In genomic region chr16:18677746-18678679, GRCm38 (mm10) we compare ENCODE assay signal across 9 mouse cellular contexts. TPM values are rescaled to one million over a fixed set of nuclear protein-coding genes. Genes with fewer than 3 reads are reported as not detected.
DNase-seq lines count a peak whose midpoint lies in the region; ATAC-seq lines count a peak whose summit lies in the region.
"Had no signal": no experiment of that assay in that cellular context is flagged by ENCODE, and none has a peak within 500 bp of the region (broad histone marks: within the 10 kb centered on the region; RNA-seq: fewer than 3 reads in every experiment).

No protein-coding gene starts in this region.

- no peaks in the 10 kb centered on the region for H3K4me1 ChIP-seq in heart, embryonic 12.5 days (replicated peaks)
- no peaks in the 10 kb centered on the region for H3K4me1 ChIP-seq in intestine, embryonic 15.5 days (replicated peaks)
- H3K4me1 ChIP-seq: embryonic facial prominence, embryonic 12.5 days had no signal

- 31% methylated on average over 17 of the region's 17 CpGs for WGBS in heart, embryonic 12.5 days
- 37% methylated on average over 17 of the region's 17 CpGs for WGBS in intestine, embryonic 15.5 days

- peaks cover 11% of the 10 kb centered on the region for H3K27me3 ChIP-seq in heart, embryonic 12.5 days (replicated peaks)
- H3K27me3 ChIP-seq in intestine, embryonic 15.5 days (replicated peaks): no peaks in the 10 kb centered on the region
- H3K27me3 ChIP-seq: embryonic facial prominence, embryonic 12.5 days had no signal

- H3K36me3 ChIP-seq in heart, embryonic 12.5 days: no peaks in the 10 kb centered on the region
- H3K36me3 ChIP-seq in intestine, embryonic 15.5 days: no peaks in the 10 kb centered on the region
- H3K36me3 ChIP-seq: embryonic facial prominence, embryonic 12.5 days had no signal

- no peak for ATAC-seq in heart, embryonic 12.5 days (ENCODE audit: insufficient number of reproducible peaks, low FRiP score)
- ATAC-seq in intestine, embryonic 15.5 days: peak; percentile 76
- ATAC-seq in neutrophil, adult 5-6 weeks (ENCODE audit: extremely low read depth, insufficient number of reproducible peaks, low FRiP score, poor library complexity, severe bottlenecking): peak; percentile 56; the same call in 1 of the 2 replicates

- peak; percentile 21 to 35 for DNase-seq in heart, adult 9 months (ENCODE audit: low spot score in 2 of 2)
- peak; percentile 91 for DNase-seq in adrenal gland, postnatal 10 days
- peak; percentile 61 for DNase-seq in embryo, embryonic 9.5 days (ENCODE audit: extremely low spot score)
- peak; percentile 36 to 50 for DNase-seq in left cerebral cortex, postnatal 25 days (ENCODE audit: low spot score in 2 of 2)
- DNase-seq in thymus, adult 18-20 months: peak; percentile 19 to 24

- no peak overlapping the region for H3K27ac ChIP-seq in heart, embryonic 12.5 days (ENCODE audit: poor library complexity, severe bottlenecking)
- no peak overlapping the region for H3K27ac ChIP-seq in intestine, embryonic 15.5 days
- H3K27ac ChIP-seq: embryonic facial prominence, embryonic 12.5 days had no signal

- no peak overlapping the region for H3K4me3 ChIP-seq in heart, embryonic 12.5 days
- H3K4me3 ChIP-seq in intestine, embryonic 15.5 days (replicated peaks): no peak overlapping the region
- H3K4me3 ChIP-seq: embryonic facial prominence, embryonic 12.5 days had no signal

- H3K9me3 ChIP-seq in heart, embryonic 12.5 days (replicated peaks): no peaks in the 10 kb centered on the region
- H3K9me3 ChIP-seq in intestine, embryonic 15.5 days: no peaks in the 10 kb centered on the region
- H3K9me3 ChIP-seq: embryonic facial prominence, embryonic 12.5 days had no signal

- no peak overlapping the region for H3K9ac ChIP-seq in heart, embryonic 12.5 days
- H3K9ac ChIP-seq in intestine, embryonic 15.5 days: no peak overlapping the region
- H3K9ac ChIP-seq: embryonic facial prominence, embryonic 12.5 days had no signal

- intact Hi-C loops in left cerebral cortex, postnatal 25 days (cut with DNase I): loop anchor here (1.0 kb wide), 1 partner anchor 52 kb away; the partner anchor contains the start of gene Gm49601

- H3K4me2 ChIP-seq in heart, embryonic 12.5 days: no peak overlapping the region
- H3K4me2 ChIP-seq in intestine, embryonic 15.5 days (replicated peaks): no peak overlapping the region
- H3K4me2 ChIP-seq: embryonic facial prominence, embryonic 12.5 days had no signal

RNA-seq across cellular contexts. Expression of gene Sept5, which starts 48.3 kb away (rescaled TPM):
- polyA plus RNA-seq in heart, embryonic 12.5 days (2016; fragmentation: Nextera tagmentation; extraction: Ambion mirVana): 6.3 and 6.5 TPM in 2 replicates
- total RNA-seq in adrenal gland, postnatal 10 days (2021): 10 to 100 TPM; 14.2 to 24.3 TPM
- polyA plus RNA-seq in intestine, embryonic 15.5 days (2015; fragmentation: Nextera tagmentation; extraction: Ambion mirVana): 39.0 and 42.7 TPM in 2 replicates
- total RNA-seq in left cerebral cortex, postnatal 25 days (2021): 100 to 1,000 TPM; 961 to 977 TPM
- 2.2 and 3.6 TPM in 2 replicates for total RNA-seq in neutrophil, adult 5-6 weeks (2017)

RNA-seq across cellular contexts. Expression of gene Gm49601, which starts 51.8 kb away (rescaled TPM):
- polyA plus RNA-seq in heart, embryonic 12.5 days (2016; fragmentation: Nextera tagmentation; extraction: Ambion mirVana): 1.2 and 1.8 TPM in 2 replicates
- total RNA-seq in adrenal gland, postnatal 10 days (2021): 1 to 10 TPM; 2.5 to 4.8 TPM
- polyA plus RNA-seq in intestine, embryonic 15.5 days (2015; fragmentation: Nextera tagmentation; extraction: Ambion mirVana): 3.5 and 4.3 TPM in 2 replicates
- 100 to 1,000 TPM; 258 to 268 TPM for total RNA-seq in left cerebral cortex, postnatal 25 days (2021)
- 2.3 and 4.8 TPM in 2 replicates for total RNA-seq in neutrophil, adult 5-6 weeks (2017)

RNA-seq across cellular contexts. Expression of gene Gp1bb, which starts 55.8 kb away (rescaled TPM):
- polyA plus RNA-seq in heart, embryonic 12.5 days (2016; fragmentation: Nextera tagmentation; extraction: Ambion mirVana): 5.5 and 7.9 TPM in 2 replicates
- total RNA-seq in adrenal gland, postnatal 10 days (2021): 1 to 10 TPM; 1.1 to 1.4 TPM
- 2.2 and 2.5 TPM in 2 replicates for polyA plus RNA-seq in intestine, embryonic 15.5 days (2015; fragmentation: Nextera tagmentation; extraction: Ambion mirVana)
- total RNA-seq in left cerebral cortex, postnatal 25 days (2021): 1 to 10 TPM; 1.4 to 2.6 TPM
- 4.8 and 5.4 TPM in 2 replicates for total RNA-seq in neutrophil, adult 5-6 weeks (2017)

Comparison
In these comparisons a context has a peak if more than half of its experiments do, and no peak if none do; other contexts are left out.
1. DNase-seq: peak in every context shown above with its lines; median percentile 91 in adrenal gland, postnatal 10 days; 61 in embryo, embryonic 9.5 days; 43 in left cerebral cortex, postnatal 25 days; 28 in heart, adult 9 months; 22 in thymus, adult 18-20 months.
2. RNA of gene Sept5, which starts 48.3 kb away (total RNA-seq): 961 to 977 TPM in left cerebral cortex, postnatal 25 days; 14.2 to 24.3 TPM in adrenal gland, postnatal 10 days and 2.2 to 3.6 TPM in neutrophil, adult 5-6 weeks; every median in the first group is over 10 times any median in the second.
3. RNA of gene Gm49601, which starts 51.8 kb away (total RNA-seq): 258 to 268 TPM in left cerebral cortex, postnatal 25 days; 2.5 to 4.8 TPM in adrenal gland, postnatal 10 days and 2.3 to 4.8 TPM in neutrophil, adult 5-6 weeks; every median in the first group is over 10 times any median in the second.